8 mouse cellular contexts compared by ENCODE assay signal in the genomic region with DNA sequence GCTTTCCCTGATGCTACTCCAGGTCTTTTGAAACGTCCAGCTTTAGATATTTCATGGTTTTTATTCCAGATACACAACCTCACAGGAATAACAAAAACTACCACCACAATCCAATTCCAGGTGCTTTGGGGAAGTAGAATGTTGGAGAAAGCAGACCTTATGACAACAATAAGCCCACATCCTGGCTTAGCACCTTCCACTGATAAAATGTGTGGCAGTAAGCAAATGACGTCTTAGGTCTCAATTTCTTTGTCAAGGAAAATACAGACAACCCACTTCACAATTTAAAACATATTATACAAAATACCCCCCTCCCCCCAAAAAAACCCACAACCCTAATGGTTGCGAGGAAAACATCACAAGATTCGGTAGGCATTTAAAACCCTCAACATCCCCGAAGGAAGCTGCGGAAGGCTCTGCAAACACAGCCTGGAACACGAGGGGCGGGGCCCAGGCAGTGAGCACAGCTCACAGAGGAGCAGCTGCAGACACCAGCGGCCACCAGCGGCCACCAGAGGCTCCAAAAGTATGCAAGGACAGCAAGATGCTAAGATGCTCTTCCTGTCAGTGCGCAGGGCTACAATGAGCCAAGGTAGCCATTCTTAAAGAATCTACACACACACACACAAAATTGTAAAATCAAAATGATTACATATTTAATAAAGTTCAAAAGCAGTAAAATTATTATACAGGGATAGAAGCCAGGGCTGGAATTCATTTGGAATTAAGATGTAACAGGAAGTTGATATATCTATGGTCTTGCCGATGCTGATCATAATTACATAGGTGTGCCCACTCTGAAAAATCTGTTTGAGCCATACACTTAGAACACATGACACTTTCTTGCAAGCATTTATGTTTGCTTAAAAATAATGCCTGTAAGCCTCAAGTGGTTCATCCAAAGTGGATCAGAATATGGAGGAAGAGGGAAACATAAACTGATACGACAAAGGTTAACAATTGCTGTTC. TPM values are rescaled to one million over a fixed set of nuclear protein-coding genes. Genes with fewer than 3 reads are reported as not detected.
DNase-seq lines count a peak whose midpoint lies in the region; ATAC-seq and TF ChIP-seq lines count a peak whose summit lies in the region.

No protein-coding gene starts in this region.

- no peaks in the 10 kb centered on the region for H3K4me1 ChIP-seq in forebrain, embryonic 15.5 days
- H3K4me1 ChIP-seq in hindbrain, embryonic 15.5 days (replicated peaks), result no peaks in the 10 kb centered on the region
- no peaks in the 10 kb centered on the region for H3K4me1 ChIP-seq in midbrain, embryonic 13.5 days (replicated peaks)
- no peaks in the 10 kb centered on the region for H3K4me1 ChIP-seq in testis, adult 2 months (ENCODE audit: control insufficient read depth, insufficient read depth, low read length)

- peak; percentile 3 for DNase-seq in CD4-positive, CD25-positive, alpha-beta regulatory T cell, adult 2 months (ENCODE audit: low read depth, low spot score)
- DNase-seq in adrenal gland, adult 8-10 months, result peak; percentile 6
- DNase-seq in left cerebral cortex, postnatal 25 days (ENCODE audit: low spot score in 2 of 2), result peak; percentile 64 to 70

- no peak for ATAC-seq in CD4-positive, CD25-positive, alpha-beta regulatory T cell, adult 4 months
- peak; percentile 97 for ATAC-seq in forebrain, embryonic 15.5 days (replicated peaks)
- peak; percentile 98 for ATAC-seq in hindbrain, embryonic 15.5 days (ENCODE audit: low FRiP score, low read depth)
- ATAC-seq in midbrain, embryonic 13.5 days, result peak; percentile 100

- intact Hi-C loops in left cerebral cortex, postnatal 25 days (cut with DNase I), result no loop called here

- TF ChIP-seq CTCF in testis, adult 2 months (IDR thresholded peaks at IDR 0.05; ENCODE audit: control insufficient read depth, insufficient read depth, insufficient replicate concordance, low read depth, low read length), result peak; percentile 26; the same call in 1 of the 2 replicates

- TF ChIP-seq POLR2A in testis, adult 2 months (IDR thresholded peaks at IDR 0.05; ENCODE audit: control insufficient read depth, low read depth, low read length), result no peak

- peak overlapping the region; percentile 7; the same call in 1 of the 2 replicates for H3K9ac ChIP-seq in forebrain, embryonic 15.5 days (replicated peaks)
- H3K9ac ChIP-seq in hindbrain, embryonic 15.5 days, result peak overlapping the region; percentile 25; the same call in 1 of the 2 replicates
- H3K9ac ChIP-seq in midbrain, embryonic 13.5 days (replicated peaks), result no peak overlapping the region

- peak overlapping the region; percentile 19; the same call in 1 of the 2 replicates for H3K27ac ChIP-seq in forebrain, embryonic 15.5 days (replicated peaks)
- H3K27ac ChIP-seq in hindbrain, embryonic 15.5 days (replicated peaks), result peak overlapping the region; percentile 74
- no peak overlapping the region for H3K27ac ChIP-seq in midbrain, embryonic 13.5 days
- H3K27ac ChIP-seq in testis, adult 2 months (ENCODE audit: control insufficient read depth, insufficient read depth, low read depth, low read length), result no peak overlapping the region

- H3K27me3 ChIP-seq in forebrain, embryonic 15.5 days, result no peaks in the 10 kb centered on the region
- H3K27me3 ChIP-seq in hindbrain, embryonic 15.5 days, result no peaks in the 10 kb centered on the region
- H3K27me3 ChIP-seq in midbrain, embryonic 13.5 days, result peaks cover 13% of the 10 kb centered on the region; the same call in 1 of the 2 replicates
- H3K27me3 ChIP-seq in testis, adult 2 months (ENCODE audit: control insufficient read depth, insufficient read depth, low read length), result no peaks in the 10 kb centered on the region

- H3K36me3 ChIP-seq in forebrain, embryonic 15.5 days, result no peaks in the 10 kb centered on the region
- no peaks in the 10 kb centered on the region for H3K36me3 ChIP-seq in hindbrain, embryonic 15.5 days
- no peaks in the 10 kb centered on the region for H3K36me3 ChIP-seq in midbrain, embryonic 13.5 days
- H3K36me3 ChIP-seq in testis, adult 2 months (ENCODE audit: control insufficient read depth, insufficient read depth, low read length), result no peaks in the 10 kb centered on the region

- no peaks in the 10 kb centered on the region for H3K9me3 ChIP-seq in forebrain, embryonic 15.5 days
- no peaks in the 10 kb centered on the region for H3K9me3 ChIP-seq in hindbrain, embryonic 15.5 days
- no peaks in the 10 kb centered on the region for H3K9me3 ChIP-seq in midbrain, embryonic 13.5 days

- peak overlapping the region; percentile 30 for H3K4me2 ChIP-seq in forebrain, embryonic 15.5 days (replicated peaks)
- H3K4me2 ChIP-seq in hindbrain, embryonic 15.5 days, result peak overlapping the region; percentile 38
- H3K4me2 ChIP-seq in midbrain, embryonic 13.5 days (replicated peaks), result peak overlapping the region; percentile 34

- WGBS in forebrain, embryonic 15.5 days, result 29% methylated on average over 13 of the region's 13 CpGs
- 32% methylated on average over 13 of the region's 13 CpGs for WGBS in hindbrain, embryonic 15.5 days
- WGBS in midbrain, embryonic 13.5 days, result 34% methylated on average over 13 of the region's 13 CpGs

- H3K4me3 ChIP-seq in forebrain, embryonic 15.5 days, result peak overlapping the region; percentile 23
- H3K4me3 ChIP-seq in hindbrain, embryonic 15.5 days, result peak overlapping the region; percentile 28
- peak overlapping the region; percentile 26 for H3K4me3 ChIP-seq in midbrain, embryonic 13.5 days (replicated peaks)
- H3K4me3 ChIP-seq in testis, adult 2 months (ENCODE audit: control insufficient read depth, low read depth, low read length), result no peak overlapping the region

RNA-seq across cellular contexts. Expression of gene Gspt2, which starts 10.8 kb away (rescaled TPM):
- under 1 TPM; 0.20 to 0.52 TPM for polyA plus RNA-seq in CD4-positive, CD25-positive, alpha-beta regulatory T cell, adult 4 months (2017; shearing (Covaris generic))
- 10 to 100 TPM; 10.3 to 19.5 (median 15.1) TPM for total RNA-seq in adrenal gland, adult 8-10 months (2022)
- 12.0 and 13.7 TPM in 2 replicates for polyA plus RNA-seq in forebrain, embryonic 15.5 days (2015; fragmentation: Nextera tagmentation; extraction: Ambion mirVana)
- polyA plus RNA-seq in hindbrain, embryonic 15.5 days (2015; fragmentation: Nextera tagmentation; extraction: Ambion mirVana), result 22.2 and 22.6 TPM in 2 replicates
- 10 to 100 TPM; 33.7 to 35.7 TPM for total RNA-seq in left cerebral cortex, postnatal 25 days (2021)
- 17.7 and 20.5 TPM in 2 replicates for polyA plus RNA-seq in midbrain, embryonic 13.5 days (2015; fragmentation: Nextera tagmentation; extraction: Ambion mirVana)
- polyA plus RNA-seq in testis, adult 2 months (2012; rRNA removed), result 3.4 and 4.1 TPM in 2 replicates

Comparison
In these comparisons a context has a peak if more than half of its experiments do, and no peak if none do; other contexts are left out.
1. DNase-seq: peak in every context shown above with its lines; median percentile 67 in left cerebral cortex, postnatal 25 days; 6 in adrenal gland, adult 8-10 months; 3 in CD4-positive, CD25-positive, alpha-beta regulatory T cell, adult 2 months.
2. H3K27ac ChIP-seq: peak in forebrain, embryonic 15.5 days (single experiment) and hindbrain, embryonic 15.5 days (single experiment); none in midbrain, embryonic 13.5 days (single experiment) and testis, adult 2 months (single experiment).
3. Peak in every context shown above with its lines, with median percentiles within 50 percentile points of each other: H3K4me2 ChIP-seq.